Mouse (Mus musculus): Measurements from ENCODE around the gene Zbtb20.
A peak's percentile ranks its signal among the peaks of the same experiment; 100 is the strongest.

Zbtb20 gene

GRCm38 (mm10) chr16:43454370-43454934 is 578.8 kb downstream of the Zbtb20 start:
- DNase-seq (ENCODE audit: low spot score) = no peak

- DNase-seq (ENCODE audit: low spot score) = no peak
Observed at GRCm38 (mm10) chr16:43456446-43457172, 580.9 kb downstream of the Zbtb20 start.

GRCm38 (mm10) chr16:43457814-43458213 is 582.1 kb downstream of the Zbtb20 start:
- DNase-seq (ENCODE audit: low spot score) = no peak

GRCm38 (mm10) chr16:43458726-43459223 is 583.1 kb downstream of the Zbtb20 start:
- no peak for DNase-seq (ENCODE audit: low spot score)

- DNase-seq (ENCODE audit: low spot score) = no peak
Observed at GRCm38 (mm10) chr16:43461745-43462378, 586.2 kb downstream of the Zbtb20 start.

GRCm38 (mm10) chr16:43462470-43463455 is 587.1 kb downstream of the Zbtb20 start:
- no peak for DNase-seq (ENCODE audit: low spot score)

- DNase-seq (ENCODE audit: low spot score) = no peak
Observed at GRCm38 (mm10) chr16:43463684-43464475, 588.2 kb downstream of the Zbtb20 start.

- peak; percentile 52 for DNase-seq (ENCODE audit: low spot score)
Observed at GRCm38 (mm10) chr16:43464476-43465080, 588.9 kb downstream of the Zbtb20 start.

- no peak for DNase-seq (ENCODE audit: low spot score)
Observed at GRCm38 (mm10) chr16:43465368-43465839, 589.7 kb downstream of the Zbtb20 start.

GRCm38 (mm10) chr16:43465921-43466748 is 590.5 kb downstream of the Zbtb20 start:
- DNase-seq (ENCODE audit: low spot score) = no peak

GRCm38 (mm10) chr16:43466749-43467065 is 591.0 kb downstream of the Zbtb20 start:
- DNase-seq (ENCODE audit: low spot score) = no peak

- no peak for DNase-seq (ENCODE audit: low spot score)
Observed at GRCm38 (mm10) chr16:43471060-43471459, 595.4 kb downstream of the Zbtb20 start.

- no peak for DNase-seq (ENCODE audit: low spot score)
Observed at GRCm38 (mm10) chr16:43474941-43475728, 599.5 kb downstream of the Zbtb20 start.

- DNase-seq (ENCODE audit: low spot score) = no peak
Observed at GRCm38 (mm10) chr16:43476921-43477320, 601.2 kb downstream of the Zbtb20 start.

GRCm38 (mm10) chr16:43478352-43478751 is 602.7 kb downstream of the Zbtb20 start:
- no peak for DNase-seq (ENCODE audit: low spot score)

GRCm38 (mm10) chr16:43480532-43480931 is 604.9 kb downstream of the Zbtb20 start:
- no peak for DNase-seq (ENCODE audit: low spot score)

- DNase-seq (ENCODE audit: low spot score) = no peak
Observed at GRCm38 (mm10) chr16:43482125-43482524, 606.4 kb downstream of the Zbtb20 start.

GRCm38 (mm10) chr16:43482738-43483137 is 607.1 kb downstream of the Zbtb20 start:
- DNase-seq (ENCODE audit: low spot score) = no peak

GRCm38 (mm10) chr16:43484400-43484799 is 608.7 kb downstream of the Zbtb20 start:
- no peak for DNase-seq (ENCODE audit: low spot score)

All from testis, postnatal 10 days (tissue).